Mouse (Mus musculus) embryonic facial prominence, embryonic 12.5 days (tissue): ENCODE measurements around the gene Dlg2. TPM values are rescaled to one million over a fixed set of nuclear protein-coding genes. Genes with fewer than 3 reads are reported as not detected.

Source experiments
- ATAC-seq: fragments of 200-750 bp; cut with Nextera tagmentation; 2 replicates; pipeline ENCODE4 v1.8.0; 2017; ENCODE audit not compliant: insufficient number of reproducible peaks, insufficient read depth, low FRiP score, low TSS enrichment
- H3K27ac ChIP-seq: fragments of 300-500 bp; sonication (generic); 2 replicates; pipeline ENCODE4 v1.5.1; 2016; ENCODE audit warnings: mild to moderate bottlenecking
- H3K27me3 ChIP-seq: fragments of 300-500 bp; sonication (generic); 2 replicates; pipeline ENCODE4 v1.6.1; 2016; ENCODE audit warnings: mild to moderate bottlenecking, moderate library complexity
- H3K36me3 ChIP-seq: fragments of 300-500 bp; sonication (generic); 2 replicates; pipeline ENCODE4 v1.6.1; 2016; ENCODE audit warnings: mild to moderate bottlenecking
- H3K4me1 ChIP-seq: fragments of 300-500 bp; sonication (generic); 2 replicates; pipeline ENCODE4 v1.6.1; 2016
- H3K4me2 ChIP-seq: fragments of 300-500 bp; sonication (generic); replicated peaks from 2 replicates; pipeline ENCODE4 v1.6.1; 2016; ENCODE audit warnings: mild to moderate bottlenecking, moderate library complexity
- H3K4me3 ChIP-seq: fragments of 300-500 bp; sonication (generic); 2 replicates; pipeline ENCODE4 v1.5.1; 2016; ENCODE audit warnings: mild to moderate bottlenecking
- H3K9ac ChIP-seq: fragments of 300-500 bp; sonication (generic); 2 replicates; pipeline ENCODE4 v1.6.1; 2016; ENCODE audit warnings: mild to moderate bottlenecking, moderate library complexity
- H3K9me3 ChIP-seq: fragments of 300-500 bp; sonication (generic); 2 replicates; pipeline ENCODE4 v1.6.1; 2016; ENCODE audit warnings: mild to moderate bottlenecking, moderate library complexity
- WGBS: fragments of 180-500 bp; shearing (Covaris S2); methylation state at CpG from one replicate; pipeline ENCODE4 v1.1.7; 2016; 5-methylcytosine and 5-hydroxymethylcytosine counted together
- polyA plus RNA-seq: library from polyadenylated mRNA; unstranded; fragments of >200 nt; fragmentation: Nextera tagmentation; extraction: Ambion mirVana; gene quantifications from 2 replicates; pipeline ENCODE4 v1.2.1, GENCODE M21; 2016

Gene Dlg2
- polyA plus RNA-seq, 1 experiment from 2014 or later = 11.0 TPM

DNA sequence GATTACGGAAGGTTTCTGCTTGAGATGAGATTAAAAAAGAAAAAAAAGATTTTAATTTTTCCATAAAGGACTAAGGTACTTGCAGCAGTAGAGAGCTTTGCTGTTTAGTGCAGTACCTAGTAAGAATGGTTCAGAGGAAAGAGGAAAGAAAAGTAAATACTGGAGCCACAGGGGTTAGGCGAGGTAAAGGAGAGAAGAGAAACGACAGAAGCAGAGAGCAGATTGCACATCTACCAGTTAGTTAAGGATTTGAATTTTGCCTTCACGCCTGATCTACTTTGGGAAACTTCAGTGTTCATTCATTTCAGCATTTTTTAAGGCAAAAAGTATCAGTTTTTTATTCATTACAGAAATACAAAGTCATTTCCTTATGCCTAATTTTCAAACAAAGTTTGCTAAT is 655.7 kb downstream of the Dlg2 start:
- no peak for ATAC-seq
- H3K4me1 ChIP-seq = no peaks in the 10 kb centered on the region
- no peak overlapping the region for H3K9ac ChIP-seq
- no peak overlapping the region for H3K4me3 ChIP-seq
- no peak overlapping the region for H3K4me2 ChIP-seq
- no peaks in the 10 kb centered on the region for H3K27me3 ChIP-seq
- no peaks in the 10 kb centered on the region for H3K9me3 ChIP-seq
- H3K36me3 ChIP-seq = no peaks in the 10 kb centered on the region
- WGBS = 77% methylated on average over 4 of the region's 4 CpGs
- H3K27ac ChIP-seq = no peak overlapping the region

DNA sequence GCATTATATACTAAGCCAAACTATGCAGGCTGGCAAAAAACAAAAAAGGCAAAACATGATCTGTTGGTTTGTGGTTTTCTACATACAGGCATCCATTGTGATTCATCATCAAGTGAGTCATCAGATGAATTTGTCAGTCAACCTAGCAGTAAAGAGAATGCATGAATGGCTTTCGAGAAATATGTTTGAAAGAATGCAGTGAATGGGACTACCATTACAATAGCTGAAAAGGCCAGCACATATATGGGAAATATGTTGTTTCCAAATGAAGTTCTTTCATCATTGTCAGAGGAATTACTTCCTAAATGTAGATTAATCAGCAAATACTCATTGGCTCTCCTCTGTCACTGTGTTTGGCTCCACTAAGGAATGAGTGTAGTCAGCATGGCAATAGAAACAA is 677.6 kb downstream of the Dlg2 start:
- no peak overlapping the region for H3K27ac ChIP-seq
- ATAC-seq = no peak
- H3K4me3 ChIP-seq = no peak overlapping the region
- no peak overlapping the region for H3K9ac ChIP-seq
- no peaks in the 10 kb centered on the region for H3K36me3 ChIP-seq
- no peaks in the 10 kb centered on the region for H3K4me1 ChIP-seq
- H3K4me2 ChIP-seq = no peak overlapping the region
- no peaks in the 10 kb centered on the region for H3K27me3 ChIP-seq
- 95% methylated on average over 1 of the region's 1 CpGs for WGBS
- no peaks in the 10 kb centered on the region for H3K9me3 ChIP-seq

DNA sequence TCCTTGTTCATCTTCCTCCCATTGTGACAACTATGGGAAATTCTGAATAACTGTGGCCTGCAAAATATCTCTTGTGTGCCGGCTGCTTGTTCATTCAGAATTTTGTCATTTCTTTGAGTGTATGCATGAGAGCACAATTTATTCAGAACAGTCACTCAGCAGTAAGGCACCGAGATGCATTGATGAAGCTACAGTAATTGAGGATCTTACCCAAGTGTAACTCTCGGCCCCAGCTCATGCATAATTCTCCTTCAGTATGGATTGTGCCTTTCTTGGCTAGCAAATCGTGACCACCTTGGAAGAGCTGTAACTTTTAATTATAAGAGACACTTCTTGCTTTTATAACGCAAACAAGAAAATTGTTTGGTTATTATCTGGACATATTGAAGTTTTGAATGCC is 682.7 kb downstream of the Dlg2 start:
- Histone ChIP-seq H3K4me1 (no peaks in the 10 kb centered on the region), H3K36me3 (no peaks in the 10 kb centered on the region), H3K9ac (no peak overlapping the region), H3K27ac (no peak overlapping the region), H3K27me3 (no peaks in the 10 kb centered on the region), H3K4me3 (no peak overlapping the region), H3K4me2 (no peak overlapping the region), H3K9me3 (no peaks in the 10 kb centered on the region)
- no peak for ATAC-seq
- 83% methylated on average over 5 of the region's 5 CpGs for WGBS

DNA sequence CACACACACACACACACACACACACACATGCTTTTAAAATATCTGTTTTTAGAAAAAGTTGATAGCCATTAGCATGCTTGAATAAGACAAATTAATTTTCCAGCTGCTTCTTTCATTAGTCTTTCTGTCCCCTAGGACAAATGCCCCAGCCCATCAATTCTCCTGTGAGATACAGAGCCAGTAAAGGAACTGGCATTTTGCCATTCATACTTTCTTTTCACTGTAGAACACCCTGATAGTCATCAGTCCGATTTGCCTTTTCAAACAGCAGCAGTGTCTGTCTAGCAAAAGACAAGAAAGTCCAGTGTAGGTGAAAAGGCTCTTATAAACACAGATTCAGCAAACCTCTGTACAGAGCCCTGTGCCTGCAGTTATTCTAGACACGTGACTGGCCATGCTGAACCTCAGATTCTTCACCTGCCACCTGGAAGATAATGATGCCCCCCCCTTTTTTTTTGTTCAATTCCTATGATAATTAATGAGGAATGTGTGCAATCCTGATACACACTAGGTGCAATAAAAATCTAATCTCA is 685.2 kb downstream of the Dlg2 start:
- no peak overlapping the region for H3K27ac ChIP-seq
- H3K36me3 ChIP-seq = no peaks in the 10 kb centered on the region
- ATAC-seq = no peak
- no peak overlapping the region for H3K9ac ChIP-seq
- H3K9me3 ChIP-seq = no peaks in the 10 kb centered on the region
- H3K4me2 ChIP-seq = no peak overlapping the region
- 65% methylated on average over 2 of the region's 2 CpGs for WGBS
- no peaks in the 10 kb centered on the region for H3K4me1 ChIP-seq
- no peak overlapping the region for H3K4me3 ChIP-seq
- no peaks in the 10 kb centered on the region for H3K27me3 ChIP-seq

DNA sequence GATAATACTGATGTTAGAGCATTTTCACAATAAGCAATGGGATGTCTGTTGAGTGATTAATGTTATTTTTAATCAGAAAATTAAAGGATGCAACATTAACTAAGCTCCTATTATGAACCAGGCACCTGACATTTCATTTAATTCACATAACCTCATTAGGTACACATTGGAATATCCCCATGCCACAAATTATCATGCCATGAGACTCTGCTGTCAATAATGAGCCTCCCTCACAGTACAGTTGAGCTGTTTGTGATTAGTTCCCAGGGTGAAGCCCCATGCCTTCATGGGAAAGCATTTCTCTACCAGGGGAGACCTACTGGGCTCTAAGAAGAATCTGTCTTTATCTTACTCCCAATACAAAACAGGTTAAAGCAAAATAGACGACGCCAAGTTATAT is 697.1 kb downstream of the Dlg2 start:
- no peak for ATAC-seq
- no peak overlapping the region for H3K9ac ChIP-seq
- H3K4me1 ChIP-seq = no peaks in the 10 kb centered on the region
- H3K36me3 ChIP-seq = no peaks in the 10 kb centered on the region
- H3K9me3 ChIP-seq = no peaks in the 10 kb centered on the region
- no peak overlapping the region for H3K4me3 ChIP-seq
- H3K27me3 ChIP-seq = no peaks in the 10 kb centered on the region
- no peak overlapping the region for H3K4me2 ChIP-seq
- H3K27ac ChIP-seq = no peak overlapping the region
- 94% methylated on average over 2 of the region's 2 CpGs for WGBS

DNA sequence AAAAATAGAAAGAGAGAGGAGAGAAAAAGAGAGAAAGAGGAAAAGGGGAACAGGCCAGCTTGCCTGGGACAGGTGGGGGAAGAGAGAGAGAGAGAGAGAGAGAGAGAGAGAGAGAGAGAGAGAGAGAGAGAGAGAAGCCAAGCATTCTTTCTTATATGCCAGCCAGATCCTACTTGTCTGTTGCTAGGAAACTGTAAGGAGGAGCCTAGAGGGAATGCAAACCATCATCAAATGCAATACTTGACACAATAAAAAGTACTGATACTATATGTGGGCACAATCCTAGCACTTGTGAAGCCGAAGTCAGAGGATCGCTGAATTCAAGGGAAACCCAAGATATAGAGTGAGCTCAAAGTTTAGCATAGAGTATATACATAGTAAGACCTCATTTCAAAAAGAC is 711.7 kb downstream of the Dlg2 start:
- Histone ChIP-seq H3K9me3 (no peaks in the 10 kb centered on the region), H3K4me3 (no peak overlapping the region), H3K27me3 (no peaks in the 10 kb centered on the region), H3K36me3 (no peaks in the 10 kb centered on the region), H3K4me2 (no peak overlapping the region), H3K27ac (no peak overlapping the region), H3K4me1 (no peaks in the 10 kb centered on the region), H3K9ac (no peak overlapping the region)
- WGBS = 86% methylated on average over 2 of the region's 2 CpGs
- ATAC-seq = no peak

DNA sequence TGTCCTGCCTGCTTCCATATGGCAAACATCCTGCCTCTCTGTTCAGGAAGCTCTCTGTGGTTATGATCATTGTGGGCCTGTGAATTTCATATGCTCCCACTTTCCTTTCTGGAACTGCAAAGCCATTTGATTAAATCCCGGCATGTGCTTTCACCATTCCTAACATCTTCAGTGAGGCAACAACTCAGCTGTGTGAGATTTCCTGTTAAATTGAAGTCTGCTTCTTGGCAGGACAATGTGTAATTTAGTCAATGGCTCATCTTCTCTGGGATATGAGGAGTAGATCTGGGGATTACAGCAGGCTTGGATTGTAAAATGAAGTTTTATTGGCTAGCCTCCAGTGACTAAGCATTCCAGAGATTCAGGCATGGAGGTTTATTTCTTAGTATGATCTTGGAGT is 722.9 kb downstream of the Dlg2 start:
- Histone ChIP-seq H3K4me3 (no peak overlapping the region), H3K4me2 (no peak overlapping the region), H3K27ac (no peak overlapping the region), H3K9ac (no peak overlapping the region), H3K36me3 (no peaks in the 10 kb centered on the region), H3K4me1 (no peaks in the 10 kb centered on the region), H3K27me3 (no peaks in the 10 kb centered on the region), H3K9me3 (no peaks in the 10 kb centered on the region)
- WGBS = 85% methylated on average over 1 of the region's 1 CpGs
- no peak for ATAC-seq

DNA sequence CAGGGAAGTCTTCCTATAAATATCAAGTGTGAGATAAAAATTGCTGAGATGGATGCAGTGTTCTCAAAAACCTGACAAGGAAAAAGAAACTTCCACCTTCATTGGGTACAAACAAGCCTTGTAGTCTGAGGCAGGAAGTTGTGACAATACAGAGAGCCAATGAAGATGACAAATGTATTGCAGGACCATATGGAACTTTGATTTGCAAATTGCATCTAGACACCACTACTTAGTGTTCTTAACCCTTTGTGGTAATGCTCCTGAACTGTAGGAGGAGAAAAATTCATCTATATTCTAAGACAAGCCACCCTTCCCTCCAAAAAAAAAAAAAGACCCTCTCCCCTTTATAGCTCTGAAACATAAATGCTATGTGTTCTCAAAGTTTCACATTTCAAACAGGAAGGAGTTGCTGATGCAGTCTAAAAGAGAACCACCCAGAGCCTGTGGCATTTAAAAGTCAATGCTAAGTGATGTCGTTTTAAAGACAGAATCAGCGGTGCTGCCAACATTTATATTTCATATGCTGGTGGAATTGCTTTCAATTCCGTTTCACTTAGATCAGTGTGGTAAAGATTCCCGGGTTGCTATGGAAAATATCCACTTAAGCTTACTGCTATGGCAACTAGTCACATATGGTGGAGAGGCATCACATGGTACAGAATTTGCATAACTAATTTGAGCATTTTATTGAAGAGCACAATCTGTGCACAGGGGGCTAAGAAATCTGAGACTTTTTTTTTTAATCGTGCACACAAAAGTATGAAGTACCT is 731.8 kb downstream of the Dlg2 start:
- Histone ChIP-seq H3K9ac (no peak overlapping the region), H3K27ac (no peak overlapping the region), H3K4me2 (no peak overlapping the region), H3K36me3 (no peaks in the 10 kb centered on the region), H3K4me3 (no peak overlapping the region), H3K4me1 (no peaks in the 10 kb centered on the region), H3K9me3 (no peaks in the 10 kb centered on the region), H3K27me3 (no peaks in the 10 kb centered on the region)
- 69% methylated on average over 5 of the region's 5 CpGs for WGBS
- no peak for ATAC-seq

DNA sequence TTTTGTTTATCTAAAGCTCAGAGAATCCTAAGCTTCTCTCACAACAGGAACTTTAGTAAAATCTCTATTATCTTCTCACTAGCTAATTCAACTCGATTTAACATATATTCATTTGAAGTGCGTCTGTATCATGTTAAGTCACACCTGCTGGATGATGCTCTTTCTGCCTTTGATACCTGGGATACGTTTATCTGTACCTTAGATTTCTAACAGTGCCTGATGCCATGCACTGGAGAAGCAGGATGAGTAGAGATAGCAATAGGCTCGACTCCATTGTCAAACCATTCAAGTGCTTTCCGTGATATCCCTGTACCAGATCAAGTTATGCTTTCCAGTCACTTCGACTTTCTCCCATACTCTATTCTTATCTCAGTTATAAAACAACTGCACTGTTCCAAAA is 732.5 kb downstream of the Dlg2 start:
- WGBS = 77% methylated on average over 6 of the region's 6 CpGs
- no peak overlapping the region for H3K4me3 ChIP-seq
- H3K27me3 ChIP-seq = no peaks in the 10 kb centered on the region
- H3K27ac ChIP-seq = no peak overlapping the region
- no peak overlapping the region for H3K4me2 ChIP-seq
- no peak overlapping the region for H3K9ac ChIP-seq
- no peak for ATAC-seq
- no peaks in the 10 kb centered on the region for H3K9me3 ChIP-seq
- H3K4me1 ChIP-seq = no peaks in the 10 kb centered on the region
- H3K36me3 ChIP-seq = no peaks in the 10 kb centered on the region

DNA sequence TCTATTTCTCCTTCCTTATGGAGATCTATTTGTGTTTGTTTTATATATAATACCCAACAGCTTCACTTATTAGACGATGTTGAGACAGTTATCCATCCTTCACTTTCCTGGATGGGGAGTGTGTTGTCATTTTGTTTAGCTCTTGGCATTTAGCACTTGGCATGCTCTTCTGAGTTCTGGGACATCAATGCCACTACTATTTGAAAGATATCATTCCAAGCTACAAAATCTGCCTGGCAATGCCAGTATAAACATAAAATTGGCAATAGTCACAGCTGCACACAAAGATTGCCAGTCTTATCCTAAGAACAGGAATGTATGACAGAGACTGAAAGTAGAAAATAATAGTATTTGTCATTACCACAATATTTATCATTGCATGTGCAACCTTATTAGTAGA is 735.8 kb downstream of the Dlg2 start:
- Histone ChIP-seq H3K27ac (no peak overlapping the region), H3K36me3 (no peaks in the 10 kb centered on the region), H3K4me3 (no peak overlapping the region), H3K9ac (no peak overlapping the region), H3K4me2 (no peak overlapping the region), H3K9me3 (no peaks in the 10 kb centered on the region), H3K4me1 (no peaks in the 10 kb centered on the region), H3K27me3 (no peaks in the 10 kb centered on the region)
- no peak for ATAC-seq
- WGBS = 90% methylated on average over 1 of the region's 1 CpGs

DNA sequence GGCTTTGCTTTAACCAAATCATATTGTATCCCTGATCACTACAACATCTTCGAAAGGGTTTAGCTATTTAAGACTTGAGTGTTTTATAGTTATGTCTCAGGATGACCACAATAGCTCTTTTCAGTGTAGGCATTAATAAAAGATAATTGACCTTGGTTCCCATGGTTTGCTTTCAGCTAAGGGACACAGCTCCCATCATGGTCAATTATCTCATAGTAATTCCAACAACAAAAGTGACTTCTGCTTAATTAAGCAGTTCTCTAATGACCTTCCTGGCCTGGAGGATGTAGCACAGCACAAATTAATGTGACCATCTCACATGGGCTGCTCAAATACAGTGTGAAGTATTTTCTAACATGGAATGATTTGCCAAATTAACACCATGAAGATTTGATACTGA is 738.4 kb downstream of the Dlg2 start:
- Histone ChIP-seq H3K27me3 (no peaks in the 10 kb centered on the region), H3K36me3 (no peaks in the 10 kb centered on the region), H3K4me3 (no peak overlapping the region), H3K27ac (no peak overlapping the region), H3K4me2 (no peak overlapping the region), H3K9ac (no peak overlapping the region), H3K4me1 (no peaks in the 10 kb centered on the region), H3K9me3 (no peaks in the 10 kb centered on the region)
- ATAC-seq = no peak
- 70% methylated on average over 1 of the region's 1 CpGs for WGBS

DNA sequence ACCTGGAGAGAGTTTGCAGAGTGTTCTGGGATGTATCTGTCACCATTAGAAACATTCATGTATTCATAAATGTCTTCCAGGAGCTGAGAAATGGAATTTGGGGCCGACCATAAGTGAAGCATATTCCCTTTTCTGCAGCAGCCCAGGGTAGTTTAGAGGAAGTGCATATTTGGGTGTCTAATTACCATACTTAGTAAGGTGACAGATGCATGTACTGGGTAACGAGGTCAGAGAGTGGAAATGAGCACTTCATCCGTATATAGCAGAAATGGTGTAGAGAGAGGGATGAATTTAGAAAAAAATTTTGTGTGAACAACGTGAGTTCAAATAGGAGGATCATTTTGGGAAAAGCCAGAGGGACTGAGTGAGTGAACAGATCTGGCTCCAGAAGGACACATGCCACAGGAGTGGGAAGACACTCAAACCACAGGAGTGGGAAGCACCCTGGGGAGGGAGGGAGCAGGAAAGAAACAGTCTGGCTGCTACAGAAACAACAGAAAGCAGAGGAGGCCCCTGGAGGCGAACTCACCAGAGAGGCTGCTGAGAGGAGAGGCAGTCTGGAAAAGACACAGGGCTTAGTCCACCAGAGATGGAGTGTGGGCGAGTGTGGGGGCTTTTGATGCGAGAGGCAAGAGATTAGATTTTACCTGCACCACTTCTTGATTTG is 742.0 kb downstream of the Dlg2 start:
- H3K4me2 ChIP-seq = no peak overlapping the region
- no peaks in the 10 kb centered on the region for H3K27me3 ChIP-seq
- ATAC-seq = no peak
- no peak overlapping the region for H3K9ac ChIP-seq
- no peaks in the 10 kb centered on the region for H3K36me3 ChIP-seq
- H3K27ac ChIP-seq = no peak overlapping the region
- no peaks in the 10 kb centered on the region for H3K9me3 ChIP-seq
- WGBS = 46% methylated on average over 7 of the region's 7 CpGs
- H3K4me1 ChIP-seq = no peaks in the 10 kb centered on the region
- no peak overlapping the region for H3K4me3 ChIP-seq
